Mouse (Mus musculus): ENCODE results near the gene Gm13539. TPM values are rescaled to one million over a fixed set of nuclear protein-coding genes. Genes with fewer than 3 reads are reported as not detected.
"Not testable (repeated sequence)": the region's sequence is repeated elsewhere in the genome, so short reads cannot be mapped to it uniquely, and the experiment has no call there.

Gm13539 gene
- polyA plus RNA-seq, 1 experiment from 2014 or later = not detected

GRCm38 (mm10) chr2:25813364-25813763, 31.3 kb downstream of the Gm13539 start:
- H3K9ac ChIP-seq (ENCODE audit: low read depth, low read length) = no peak overlapping the region
- H3K36me3 ChIP-seq (ENCODE audit: control insufficient read depth, insufficient read depth) = no peaks in the 10 kb centered on the region
- H3K27ac ChIP-seq (ENCODE audit: low read depth, low read length) = no peak overlapping the region
- no peak overlapping the region for H3K4me3 ChIP-seq (ENCODE audit: low read depth, low read length)
- peak; percentile 37; the same call in 1 of the 2 replicates for TF ChIP-seq CTCF (IDR thresholded peaks at IDR 0.05; ENCODE audit: low read depth)
- no peaks in the 10 kb centered on the region for H3K9me3 ChIP-seq (ENCODE audit: control insufficient read depth)
- 76% methylated on average over 5 of the region's 5 CpGs for WGBS
- H3K27me3 ChIP-seq (replicated peaks; ENCODE audit: control insufficient read depth, insufficient read depth, low read length) = no peaks in the 10 kb centered on the region
- no peaks in the 10 kb centered on the region for H3K4me1 ChIP-seq (replicated peaks; ENCODE audit: control insufficient read depth, insufficient read depth, low read length)
- H3K4me2 ChIP-seq (replicated peaks; ENCODE audit: low read depth) = no peak overlapping the region
- no peak for ATAC-seq

- not testable (repeated sequence) for H3K4me3 ChIP-seq (ENCODE audit: low read depth, low read length); H3K9me3 ChIP-seq (ENCODE audit: control insufficient read depth); H3K4me2 ChIP-seq (replicated peaks; ENCODE audit: low read depth); H3K27me3 ChIP-seq (replicated peaks; ENCODE audit: control insufficient read depth, insufficient read depth, low read length); H3K27ac ChIP-seq (ENCODE audit: low read depth, low read length); H3K9ac ChIP-seq (ENCODE audit: low read depth, low read length); ATAC-seq; H3K36me3 ChIP-seq (ENCODE audit: control insufficient read depth, insufficient read depth); H3K4me1 ChIP-seq (replicated peaks; ENCODE audit: control insufficient read depth, insufficient read depth, low read length)
- 74% methylated on average over 1 of the region's 1 CpGs for WGBS
Measured at GRCm38 (mm10) chr2:25815748-25816147, 33.7 kb downstream of the Gm13539 start, which contains the start of gene Glt6d1. Glt6d1 (minus strand) TSS chr2:25815848.

GRCm38 (mm10) chr2:25822806-25823205, 40.7 kb downstream of the Gm13539 start, which contains the start of gene Lcn9:
Lcn9 (plus strand) TSS chr2:25823153.
- no peak for TF ChIP-seq CTCF (IDR thresholded peaks at IDR 0.05; ENCODE audit: low read depth)
- 83% methylated on average over 1 of the region's 1 CpGs for WGBS
- Histone ChIP-seq H3K36me3 (ENCODE audit: control insufficient read depth, insufficient read depth) (no peaks in the 10 kb centered on the region), H3K4me1 (replicated peaks; ENCODE audit: control insufficient read depth, insufficient read depth, low read length) (no peaks in the 10 kb centered on the region), H3K27ac (ENCODE audit: low read depth, low read length) (no peak within 1 kb of the TSS), H3K27me3 (replicated peaks; ENCODE audit: control insufficient read depth, insufficient read depth, low read length) (no peaks in the 10 kb centered on the region), H3K9me3 (ENCODE audit: control insufficient read depth) (no peaks in the 10 kb centered on the region), H3K4me2 (replicated peaks; ENCODE audit: low read depth) (no peak within 1 kb of the TSS), H3K4me3 (ENCODE audit: low read depth, low read length) (no peak within 1 kb of the TSS), H3K9ac (ENCODE audit: low read depth, low read length) (no peak within 1 kb of the TSS)
- no peak for ATAC-seq

- Histone ChIP-seq H3K9ac (ENCODE audit: low read depth, low read length) (no peak overlapping the region), H3K27me3 (replicated peaks; ENCODE audit: control insufficient read depth, insufficient read depth, low read length) (no peaks in the 10 kb centered on the region), H3K36me3 (ENCODE audit: control insufficient read depth, insufficient read depth) (no peaks in the 10 kb centered on the region), H3K4me2 (replicated peaks; ENCODE audit: low read depth) (no peak overlapping the region), H3K4me3 (ENCODE audit: low read depth, low read length) (no peak overlapping the region), H3K9me3 (ENCODE audit: control insufficient read depth) (no peaks in the 10 kb centered on the region), H3K4me1 (replicated peaks; ENCODE audit: control insufficient read depth, insufficient read depth, low read length) (no peaks in the 10 kb centered on the region), H3K27ac (ENCODE audit: low read depth, low read length) (no peak overlapping the region)
- WGBS = 86% methylated on average over 3 of the region's 3 CpGs
- TF ChIP-seq CTCF (IDR thresholded peaks at IDR 0.05; ENCODE audit: low read depth) = no peak
- no peak for ATAC-seq
Measured at GRCm38 (mm10) chr2:25824751-25825150, 42.7 kb downstream of the Gm13539 start.

- no peak for ATAC-seq
- no peak overlapping the region for H3K9ac ChIP-seq (ENCODE audit: low read depth, low read length)
- H3K9me3 ChIP-seq (ENCODE audit: control insufficient read depth) = no peaks in the 10 kb centered on the region
- H3K36me3 ChIP-seq (ENCODE audit: control insufficient read depth, insufficient read depth) = no peaks in the 10 kb centered on the region
- TF ChIP-seq CTCF (IDR thresholded peaks at IDR 0.05; ENCODE audit: low read depth) = no peak
- H3K27me3 ChIP-seq (replicated peaks; ENCODE audit: control insufficient read depth, insufficient read depth, low read length) = no peaks in the 10 kb centered on the region
- no peak overlapping the region for H3K27ac ChIP-seq (ENCODE audit: low read depth, low read length)
- no peak overlapping the region for H3K4me3 ChIP-seq (ENCODE audit: low read depth, low read length)
- WGBS = 72% methylated on average over 8 of the region's 8 CpGs
- no peaks in the 10 kb centered on the region for H3K4me1 ChIP-seq (replicated peaks; ENCODE audit: control insufficient read depth, insufficient read depth, low read length)
- no peak overlapping the region for H3K4me2 ChIP-seq (replicated peaks; ENCODE audit: low read depth)
Measured at GRCm38 (mm10) chr2:25828344-25828947, 46.4 kb downstream of the Gm13539 start.

- ATAC-seq = no peak
- Histone ChIP-seq H3K4me3 (ENCODE audit: low read depth, low read length) (no peak overlapping the region), H3K27me3 (replicated peaks; ENCODE audit: control insufficient read depth, insufficient read depth, low read length) (no peaks in the 10 kb centered on the region), H3K9me3 (ENCODE audit: control insufficient read depth) (no peaks in the 10 kb centered on the region), H3K4me2 (replicated peaks; ENCODE audit: low read depth) (no peak overlapping the region), H3K4me1 (replicated peaks; ENCODE audit: control insufficient read depth, insufficient read depth, low read length) (no peaks in the 10 kb centered on the region), H3K27ac (ENCODE audit: low read depth, low read length) (no peak overlapping the region), H3K36me3 (ENCODE audit: control insufficient read depth, insufficient read depth) (no peaks in the 10 kb centered on the region), H3K9ac (ENCODE audit: low read depth, low read length) (no peak overlapping the region)
- 65% methylated on average over 3 of the region's 3 CpGs for WGBS
- no peak for TF ChIP-seq CTCF (IDR thresholded peaks at IDR 0.05; ENCODE audit: low read depth)
Measured at GRCm38 (mm10) chr2:25830786-25831185, 48.7 kb downstream of the Gm13539 start.
